Mouse (Mus musculus) ZHBTc4 (cell line): ENCODE data around the gene Lypd6b.

Experiments used
- DNase-seq: peaks from one replicate; pipeline ENCODE4 v3.0.0-alpha.2; 2011; ENCODE audit warnings: low read depth, low spot score

Gene Lypd6b

DNA sequence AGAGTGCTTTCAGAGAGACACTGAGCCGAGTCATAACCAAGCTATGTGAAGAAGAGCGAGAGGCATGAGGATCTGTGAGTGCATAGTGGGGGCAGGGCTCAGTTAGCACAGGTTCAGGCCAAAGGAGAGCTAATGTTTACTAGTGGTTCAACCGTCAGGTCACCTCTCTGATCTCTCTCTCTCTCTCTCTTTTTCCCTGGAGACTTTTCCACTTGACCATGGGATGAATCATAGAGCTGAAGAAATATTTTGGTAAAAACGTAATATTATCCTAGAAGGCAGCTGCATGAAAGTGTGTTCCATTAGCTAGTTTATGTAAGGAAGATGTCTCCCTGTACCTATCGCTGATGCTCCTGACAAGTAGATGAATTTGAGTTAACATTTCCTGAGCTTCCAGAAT is 30.6 kb downstream of the Lypd6b start:
- no peak for DNase-seq

- no peak for DNase-seq
Measured at GRCm38 (mm10) chr2:49822312-49822711, 34.8 kb downstream of the Lypd6b start.

- DNase-seq = no peak
Measured at GRCm38 (mm10) chr2:49825588-49825987, 38.1 kb downstream of the Lypd6b start.

DNA sequence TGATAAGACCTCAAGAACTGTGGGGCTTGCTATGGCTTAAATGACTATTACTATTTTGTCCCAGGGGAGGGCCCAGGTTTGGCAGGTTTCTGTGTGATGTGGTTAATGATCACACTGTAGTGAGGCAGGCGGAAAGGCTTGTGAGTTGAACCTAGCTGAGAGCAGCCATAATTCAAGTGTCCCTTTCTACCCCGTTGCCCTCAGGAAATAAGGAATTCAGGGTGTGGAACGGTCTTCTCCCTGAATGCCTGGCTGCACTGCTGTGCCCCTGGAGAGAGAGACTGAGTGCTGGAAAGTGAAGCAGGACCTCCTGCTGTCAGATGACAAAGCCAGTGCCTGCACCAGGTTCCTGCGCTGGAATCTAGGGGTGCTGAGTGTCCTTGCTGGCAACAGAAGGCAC is 40.3 kb downstream of the Lypd6b start:
- DNase-seq = peak; percentile 77

DNA sequence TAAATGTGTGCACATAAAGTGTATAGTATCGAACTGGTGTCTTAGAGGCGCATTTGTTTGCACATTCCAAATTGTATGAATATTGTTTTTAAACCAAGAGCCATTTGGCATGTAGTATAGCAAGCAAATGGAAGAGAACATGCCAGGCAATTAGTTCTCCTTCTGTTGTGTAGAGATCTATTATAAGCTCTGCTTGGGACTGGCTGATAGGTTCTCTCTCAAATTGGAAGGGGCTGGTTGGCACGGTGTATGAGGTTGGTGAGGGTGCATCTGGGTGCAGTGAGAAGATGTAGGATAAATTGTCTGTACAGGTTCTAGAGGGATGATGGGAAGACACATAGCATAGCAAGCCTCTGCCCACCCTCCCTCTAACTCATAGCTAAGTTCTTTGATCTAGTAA is 42.9 kb downstream of the Lypd6b start:
- no peak for DNase-seq

GRCm38 (mm10) chr2:49832277-49832803 is 44.9 kb downstream of the Lypd6b start:
- no peak for DNase-seq

DNA sequence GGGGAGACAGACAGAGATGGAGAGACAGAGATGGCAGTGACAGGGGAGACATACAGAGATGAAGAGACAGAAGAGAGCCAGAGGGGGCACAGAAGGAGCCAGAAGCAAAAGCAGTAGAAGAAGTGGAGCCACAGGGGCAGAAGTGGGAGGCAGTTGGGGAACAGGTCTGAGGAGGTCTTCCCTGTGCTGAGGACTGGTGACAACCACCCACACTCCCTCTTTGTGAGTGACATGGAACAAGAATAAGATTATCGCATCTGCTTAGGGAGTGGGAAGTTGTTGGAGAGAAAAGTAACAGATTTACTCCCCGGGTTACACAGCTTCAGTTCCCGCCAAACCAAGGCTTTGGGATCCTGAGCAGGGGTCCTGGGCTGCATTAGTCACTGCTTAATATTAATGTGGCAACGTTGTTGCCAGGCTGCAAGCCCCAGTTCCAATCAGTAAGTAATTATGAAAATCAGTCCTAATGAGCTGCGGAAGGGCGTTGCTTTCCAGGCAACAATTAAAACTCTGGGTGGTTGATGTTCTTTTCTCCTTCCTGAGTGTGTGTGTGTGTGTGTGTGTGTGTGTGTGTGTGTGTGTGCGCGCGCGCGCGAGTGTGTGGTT is 50.1 kb downstream of the Lypd6b start:
- no peak for DNase-seq

DNA sequence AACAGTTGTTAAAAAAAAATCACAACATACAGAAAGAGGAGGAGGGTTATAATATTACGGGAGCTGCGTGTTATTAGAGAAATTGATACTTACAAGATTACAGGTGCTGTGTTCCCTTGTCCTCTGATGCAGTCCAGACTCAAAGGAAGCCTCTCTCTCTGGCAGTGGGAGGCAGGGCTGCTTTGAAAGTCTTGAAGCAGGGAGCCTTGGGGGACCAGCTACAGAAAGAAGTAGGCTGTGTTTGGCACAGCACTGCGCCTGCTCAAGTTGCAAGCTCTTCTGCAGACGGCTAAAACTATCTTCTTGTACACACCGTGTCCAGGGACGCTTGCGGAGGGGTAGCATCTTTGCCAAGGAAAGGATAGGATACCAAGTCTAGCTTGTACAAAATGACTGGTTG is 51.1 kb downstream of the Lypd6b start:
- no peak for DNase-seq

DNA sequence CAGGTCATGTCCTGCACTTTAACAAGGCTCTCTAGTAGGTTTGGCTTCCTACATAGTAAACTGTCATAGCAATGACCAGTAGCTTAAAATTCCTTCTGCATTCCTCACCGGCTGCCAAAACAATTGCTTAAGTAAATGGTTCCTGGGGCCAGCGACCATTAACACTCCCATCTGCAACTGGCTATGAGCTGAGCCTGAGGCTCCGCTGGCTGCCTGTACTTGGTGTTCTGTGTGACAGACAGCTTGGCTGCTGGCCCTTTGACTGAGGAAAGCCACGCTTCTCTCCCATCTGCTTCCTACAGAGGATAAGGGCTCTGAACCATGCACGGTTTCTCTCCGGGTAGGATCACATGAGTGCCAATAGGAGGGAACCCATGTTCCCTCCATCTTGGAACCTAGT is 53.1 kb downstream of the Lypd6b start:
- no peak for DNase-seq

DNA sequence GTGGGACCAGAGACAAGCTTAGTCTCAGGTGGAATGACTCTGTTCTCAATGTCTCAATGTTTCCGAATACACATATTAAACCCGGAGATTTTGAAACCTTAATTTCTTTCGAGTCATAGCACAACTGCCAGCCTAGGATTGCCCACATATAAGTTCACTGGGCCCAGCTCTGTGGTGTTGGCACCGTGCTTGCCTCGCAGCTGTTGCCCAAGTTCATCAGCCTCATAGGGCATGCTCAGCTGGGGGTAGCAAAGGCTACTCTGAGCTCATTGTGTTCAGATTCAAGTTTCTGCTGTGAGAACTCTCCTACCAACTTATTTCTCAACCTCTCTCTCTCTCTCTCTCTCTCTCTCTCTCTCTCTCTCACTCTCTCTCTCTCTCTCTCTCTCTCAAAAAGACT is 53.6 kb downstream of the Lypd6b start:
- DNase-seq = no peak

- DNase-seq = no peak
Measured at GRCm38 (mm10) chr2:49845104-49845503, 57.6 kb downstream of the Lypd6b start.

DNA sequence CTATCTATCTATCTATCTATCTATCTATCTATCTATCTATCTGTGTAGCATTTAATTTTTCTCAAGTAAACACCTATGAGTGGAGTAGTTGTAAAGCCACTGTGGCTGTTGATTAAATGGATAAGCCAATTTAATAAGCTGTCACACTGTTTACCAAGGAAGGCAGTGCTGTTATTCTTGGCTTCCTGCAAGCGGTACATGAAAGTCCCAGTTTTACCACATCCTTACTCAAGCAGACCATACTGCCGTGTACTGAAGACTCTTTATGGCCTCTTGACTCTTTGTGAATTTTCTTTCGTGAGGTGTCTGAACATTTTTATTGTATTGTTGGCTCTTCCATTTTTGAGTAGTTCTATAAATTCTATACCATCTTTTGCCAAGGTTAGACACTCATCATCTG is 58.6 kb downstream of the Lypd6b start:
- DNase-seq = no peak

GRCm38 (mm10) chr2:49846880-49847279 is 59.4 kb downstream of the Lypd6b start:
- no peak for DNase-seq

GRCm38 (mm10) chr2:49847831-49848230 is 60.3 kb downstream of the Lypd6b start:
- DNase-seq = no peak

- no peak for DNase-seq
Measured at GRCm38 (mm10) chr2:49849771-49850170, 62.3 kb downstream of the Lypd6b start.

DNA sequence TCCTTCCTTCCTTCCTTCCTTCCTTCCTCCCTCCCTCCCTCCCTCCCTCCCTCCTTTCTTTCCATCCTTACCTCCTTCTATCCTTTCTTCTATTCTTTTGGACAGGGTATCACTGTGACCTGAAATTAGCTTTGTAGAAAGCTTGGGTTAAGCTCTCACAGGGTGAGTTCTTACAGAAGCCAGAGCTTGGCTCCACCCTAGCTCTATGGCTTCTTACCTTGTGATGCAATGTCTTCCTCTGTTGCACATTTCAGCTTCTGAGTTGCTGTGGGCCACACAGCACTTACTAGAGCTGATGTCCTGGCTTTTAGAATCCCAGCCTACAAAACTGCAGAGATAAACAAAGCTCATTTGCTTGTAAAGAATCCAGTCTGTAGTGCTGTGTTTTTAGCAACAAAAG is 64.5 kb downstream of the Lypd6b start:
- no peak for DNase-seq

GRCm38 (mm10) chr2:49856161-49856564 is 68.7 kb downstream of the Lypd6b start:
- DNase-seq = no peak

DNA sequence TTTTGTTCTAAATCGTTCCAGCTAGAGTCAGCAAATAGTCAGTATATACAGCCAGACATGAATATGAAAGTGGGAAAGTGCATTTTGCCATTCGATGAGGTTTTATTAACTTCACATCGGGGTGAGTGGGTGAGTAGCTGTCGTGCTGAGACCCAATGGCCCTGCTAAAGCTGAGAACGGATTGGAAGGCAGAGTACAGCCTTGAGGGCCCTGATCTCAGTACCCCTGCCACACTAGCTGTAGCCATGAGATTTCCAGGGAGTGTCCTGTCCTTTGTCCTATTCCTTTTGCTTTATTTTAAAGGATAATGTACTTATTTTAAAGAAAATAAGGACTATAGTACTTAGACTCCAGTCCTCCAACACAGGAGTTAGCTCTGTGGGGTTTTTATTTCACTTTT is 69.1 kb downstream of the Lypd6b start:
- DNase-seq = no peak

DNA sequence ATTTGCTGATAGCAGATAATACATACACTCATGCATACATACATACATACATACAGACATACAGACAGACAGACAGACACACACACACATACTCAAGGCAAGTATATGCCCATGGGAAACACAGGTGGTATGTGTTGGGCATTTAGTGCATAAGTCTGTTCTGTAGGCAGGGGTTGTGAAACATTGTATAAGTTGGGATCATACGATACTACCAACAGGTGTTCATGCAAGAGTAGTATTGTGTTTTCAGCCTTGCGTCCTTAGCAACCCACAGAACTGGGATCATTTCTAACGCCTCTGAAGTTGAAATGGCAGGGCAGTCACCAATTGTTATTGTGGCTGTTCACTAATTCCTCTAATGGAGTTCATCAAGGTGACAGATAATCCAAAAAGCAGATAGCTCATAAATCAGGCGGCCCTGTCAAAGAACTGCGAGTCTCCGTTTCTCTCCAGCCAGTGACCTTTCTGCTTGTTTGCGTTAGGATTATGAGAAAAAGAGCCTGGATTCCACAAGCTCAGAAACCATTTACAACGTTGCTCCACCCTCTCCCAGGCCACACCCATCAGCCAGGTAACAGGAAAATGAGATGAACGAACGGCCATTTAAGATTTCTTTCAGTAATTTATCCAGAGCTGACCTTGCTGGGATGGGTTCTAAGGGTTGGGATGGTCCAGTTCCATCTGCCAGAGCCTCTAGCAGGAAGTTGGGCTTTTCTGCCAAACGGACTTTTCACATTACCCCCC is 72.9 kb downstream of the Lypd6b start:
- no peak for DNase-seq

DNA sequence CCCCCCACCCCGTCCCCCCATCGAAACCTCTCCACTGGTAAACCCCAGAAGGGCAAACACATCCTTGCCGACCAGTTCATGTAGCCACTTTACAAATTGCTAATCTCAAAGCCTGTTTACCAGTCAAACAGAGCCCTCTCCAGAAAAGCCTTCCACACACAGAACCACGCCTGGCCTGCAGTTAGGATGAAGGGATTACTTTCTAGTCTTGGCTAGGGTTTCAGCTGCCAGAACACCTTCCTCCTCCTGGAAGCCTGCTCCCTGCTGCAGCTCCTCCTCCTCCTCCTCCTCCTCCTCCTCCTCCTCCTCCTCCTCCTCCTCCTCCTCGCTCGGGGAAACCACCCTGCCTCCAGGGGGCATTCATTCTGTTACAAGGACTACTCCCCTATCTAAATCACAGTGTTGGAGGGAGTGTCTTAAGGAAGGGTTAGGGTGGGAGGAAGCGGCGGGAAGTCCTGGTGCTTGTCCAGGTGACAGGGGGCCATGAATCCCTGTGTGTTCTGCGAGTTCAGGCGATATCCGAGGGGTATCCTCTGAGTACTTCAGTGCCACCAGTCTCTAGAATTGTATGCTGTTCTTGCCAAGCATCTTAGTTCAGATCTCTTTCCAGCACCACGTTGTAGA is 73.6 kb downstream of the Lypd6b start:
- peak; percentile 15 for DNase-seq

- no peak for DNase-seq
Measured at GRCm38 (mm10) chr2:49861658-49862057, 74.2 kb downstream of the Lypd6b start.

DNA sequence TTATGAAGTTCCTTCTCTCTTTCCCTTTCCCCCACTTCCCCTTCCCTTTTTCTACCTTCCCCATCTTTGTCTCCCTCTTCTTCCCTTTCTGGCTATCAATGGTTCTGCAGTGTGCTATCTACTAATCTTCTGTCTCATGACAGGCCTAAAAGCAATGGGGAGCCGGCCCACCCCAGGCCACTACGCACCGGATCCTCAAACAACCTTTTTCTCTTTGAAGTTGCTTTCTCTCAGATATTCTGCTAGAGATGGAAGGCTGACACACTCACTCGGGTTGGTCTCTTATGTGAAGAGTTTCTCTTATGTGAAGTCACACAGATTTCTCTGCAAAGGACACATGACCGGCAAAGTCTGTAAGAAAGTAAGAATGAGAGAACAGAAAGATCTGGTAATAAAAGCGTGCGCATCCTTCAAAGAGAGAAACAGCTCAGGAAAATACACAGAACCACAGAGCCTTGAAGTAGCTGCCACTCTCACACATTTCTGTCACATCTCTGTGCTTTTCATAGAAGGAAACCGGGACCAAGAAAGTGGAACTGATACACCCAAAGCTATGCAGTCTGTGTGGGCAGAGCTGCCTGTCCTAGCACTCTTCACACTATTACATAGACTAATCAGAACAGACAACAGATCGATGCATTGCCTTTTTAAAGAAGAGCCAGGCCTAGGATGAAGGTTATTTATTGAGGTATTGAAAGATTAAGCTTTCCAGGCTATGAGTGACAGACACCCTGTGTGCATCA is 80.8 kb downstream of the Lypd6b start:
- no peak for DNase-seq
